Mouse (Mus musculus): ENCODE data around the gene Eprs. TPM values are rescaled to one million over a fixed set of nuclear protein-coding genes. Genes with fewer than 3 reads are reported as not detected.

Gene Eprs
- total RNA-seq, 2 experiments from 2014 or later, result 38.1 to 41.9 TPM

- no peak for ATAC-seq (replicated peaks; ENCODE audit: low FRiP score, poor library complexity, severe bottlenecking)
These were observed 8.1 kb upstream of the Eprs start for GRCm38 (mm10) chr1:185354731-185355130.

GRCm38 (mm10) chr1:185356246-185356645 lies 6.6 kb upstream of the Eprs start:
- no peak for ATAC-seq (replicated peaks; ENCODE audit: low FRiP score, poor library complexity, severe bottlenecking)

DNA sequence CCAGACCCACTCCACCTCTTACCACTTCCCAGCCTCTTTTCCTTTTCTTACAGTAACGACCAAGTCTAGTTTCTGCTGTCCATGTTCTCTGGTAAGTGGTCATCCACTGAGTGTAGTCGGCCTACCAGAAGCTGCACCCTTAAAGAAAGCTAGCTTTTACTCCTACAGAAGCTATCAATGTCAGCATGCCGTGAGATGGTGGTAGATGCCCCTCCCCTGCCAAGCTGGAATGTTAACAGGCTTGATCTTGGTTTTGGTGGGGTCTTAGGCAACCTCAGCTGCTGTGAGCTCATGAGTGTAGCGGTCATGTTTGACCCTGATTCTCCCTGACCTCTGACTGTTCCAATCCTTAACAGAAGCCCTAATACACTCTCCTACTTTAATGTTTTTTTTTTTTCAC lies 4.6 kb upstream of the Eprs start:
- no peak for ATAC-seq (replicated peaks; ENCODE audit: low FRiP score, poor library complexity, severe bottlenecking)

- ATAC-seq (replicated peaks; ENCODE audit: low FRiP score, poor library complexity, severe bottlenecking), result peak; percentile 56; the same call in 1 of the 2 replicates
These were observed 810 bp downstream of the Eprs start for GRCm38 (mm10) chr1:185363526-185364182.

DNA sequence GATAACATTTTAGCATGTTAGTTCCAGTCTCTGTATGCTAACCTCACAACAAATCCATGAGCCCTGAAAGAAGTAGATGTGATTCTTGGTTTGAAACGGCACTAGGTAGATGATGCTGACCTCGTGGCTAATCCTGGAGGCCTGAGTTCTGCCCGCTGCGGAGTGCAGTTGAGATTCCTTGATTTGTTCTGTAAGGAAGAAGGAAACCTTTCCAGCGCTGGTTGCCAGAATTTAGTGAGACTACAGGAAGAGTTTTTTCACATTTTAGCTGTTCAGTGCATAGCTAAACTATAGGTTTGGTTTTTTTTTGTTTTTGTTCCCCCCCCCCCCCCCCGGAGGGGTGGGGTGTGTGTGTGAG lies 1.3 kb downstream of the Eprs start:
- no peak for ATAC-seq (replicated peaks; ENCODE audit: low FRiP score, poor library complexity, severe bottlenecking)

- no peak for ATAC-seq (replicated peaks; ENCODE audit: low FRiP score, poor library complexity, severe bottlenecking)
These were observed 4.5 kb downstream of the Eprs start for GRCm38 (mm10) chr1:185367383-185367782.

GRCm38 (mm10) chr1:185369979-185370378 lies 7.1 kb downstream of the Eprs start:
- ATAC-seq (replicated peaks; ENCODE audit: low FRiP score, poor library complexity, severe bottlenecking), result no peak

GRCm38 (mm10) chr1:185376390-185376789 lies 13.5 kb downstream of the Eprs start:
- ATAC-seq (replicated peaks; ENCODE audit: low FRiP score, poor library complexity, severe bottlenecking), result no peak

- no peak for ATAC-seq (replicated peaks; ENCODE audit: low FRiP score, poor library complexity, severe bottlenecking)
These were observed 14.6 kb downstream of the Eprs start for GRCm38 (mm10) chr1:185377429-185377828.

DNA sequence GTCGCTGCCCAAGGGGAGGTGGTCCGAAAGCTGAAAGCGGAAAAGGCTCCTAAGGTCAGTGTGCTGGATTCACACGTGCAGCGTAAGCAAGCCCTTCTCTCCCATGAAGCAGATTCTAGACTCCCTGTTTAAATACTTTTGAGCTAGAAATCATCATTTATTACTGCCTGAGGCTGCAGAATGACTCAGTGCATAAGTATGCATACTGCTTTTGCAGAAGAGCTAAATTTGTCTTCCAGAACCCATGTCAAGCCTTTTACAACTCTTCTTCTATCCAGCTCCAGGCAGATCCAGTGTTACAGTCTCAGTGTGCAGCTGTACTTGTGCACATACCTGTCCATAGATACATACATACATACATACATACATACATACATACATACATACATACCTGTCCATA lies 38.8 kb downstream of the Eprs start:
- ATAC-seq (replicated peaks; ENCODE audit: low FRiP score, poor library complexity, severe bottlenecking), result no peak

DNA sequence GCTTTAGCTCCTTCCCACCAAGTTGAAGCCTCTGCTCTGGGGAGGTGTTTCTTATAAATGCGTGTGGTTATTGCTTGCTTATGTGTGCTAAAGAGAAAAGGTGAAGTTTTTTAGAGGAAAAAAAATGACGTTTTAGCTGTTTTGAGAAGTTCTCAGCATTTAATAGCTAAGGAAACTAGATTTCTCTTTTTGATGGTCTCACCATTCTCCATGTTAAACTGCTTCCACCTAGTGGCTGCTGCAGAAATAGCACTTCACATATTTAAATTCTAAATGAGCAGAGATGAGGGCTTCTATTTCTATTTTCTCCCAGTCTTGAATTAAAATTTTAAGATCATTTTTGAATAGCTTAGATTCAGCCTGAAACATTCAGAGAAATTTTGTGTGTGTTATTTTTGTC lies 41.2 kb downstream of the Eprs start:
- peak; percentile 71; the same call in 1 of the 2 replicates for ATAC-seq (replicated peaks; ENCODE audit: low FRiP score, poor library complexity, severe bottlenecking)

- no peak for ATAC-seq (replicated peaks; ENCODE audit: low FRiP score, poor library complexity, severe bottlenecking)
These were observed 43.1 kb downstream of the Eprs start for GRCm38 (mm10) chr1:185405921-185406320.

DNA sequence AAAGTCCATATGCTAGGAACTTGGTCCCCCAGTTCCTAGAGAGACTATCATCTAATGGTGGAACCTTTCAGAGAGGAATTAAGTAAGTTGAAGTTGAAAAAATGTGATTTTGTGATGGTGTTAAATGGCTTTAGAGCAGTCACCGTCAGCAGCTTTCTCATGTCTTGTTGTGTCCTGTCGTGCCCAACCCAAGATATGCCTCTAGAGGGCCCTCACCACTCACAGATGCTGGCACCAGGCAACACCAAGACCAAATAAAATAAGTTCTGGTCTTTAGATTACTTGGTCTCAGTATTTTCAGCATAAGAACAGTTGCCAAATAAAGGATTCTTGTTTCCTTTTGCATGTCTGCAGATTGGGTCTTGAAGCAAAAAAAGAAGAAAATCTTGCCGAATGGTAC lies 47.0 kb downstream of the Eprs start:
- ATAC-seq (replicated peaks; ENCODE audit: low FRiP score, poor library complexity, severe bottlenecking), result peak; percentile 67; the same call in 1 of the 2 replicates

DNA sequence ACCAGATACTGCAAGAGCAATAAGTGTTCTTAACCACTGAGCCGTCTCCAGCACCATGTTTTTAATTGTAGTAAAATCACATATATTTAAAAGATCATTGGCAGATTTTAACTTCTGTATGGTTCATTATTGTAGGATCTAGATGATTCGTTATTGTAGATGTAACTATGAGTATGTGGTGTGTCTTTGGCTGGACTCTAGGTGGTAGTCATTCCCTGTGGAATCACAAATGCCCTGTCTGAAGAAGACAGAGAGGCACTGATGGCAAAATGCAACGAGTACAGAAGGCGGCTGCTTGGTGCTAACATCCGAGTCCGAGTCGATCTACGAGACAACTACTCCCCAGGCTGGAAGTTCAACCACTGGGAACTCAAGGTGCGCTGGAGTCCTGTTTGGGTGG lies 55.2 kb downstream of the Eprs start:
- ATAC-seq (replicated peaks; ENCODE audit: low FRiP score, poor library complexity, severe bottlenecking), result no peak

GRCm38 (mm10) chr1:185419805-185420204 lies 57.0 kb downstream of the Eprs start:
- ATAC-seq (replicated peaks; ENCODE audit: low FRiP score, poor library complexity, severe bottlenecking), result no peak

DNA sequence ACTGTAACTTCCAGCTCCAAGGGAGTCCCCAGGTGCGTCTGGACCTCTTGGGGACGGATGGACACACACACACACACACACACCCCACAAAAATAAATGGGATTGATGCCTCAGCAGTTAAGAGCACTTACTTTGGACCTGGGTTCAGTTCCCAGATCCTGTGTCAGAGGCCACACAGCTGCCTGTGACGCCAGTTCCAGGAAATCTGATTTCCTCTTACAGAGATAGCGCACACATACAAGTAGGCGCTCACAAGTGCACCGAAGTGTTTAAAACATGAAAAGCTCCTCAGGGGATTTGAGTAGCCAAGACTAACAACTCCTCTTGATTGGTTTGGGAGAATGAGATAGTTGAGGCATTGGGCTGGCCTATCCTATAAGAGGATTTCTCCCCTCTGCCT lies 57.9 kb downstream of the Eprs start:
- ATAC-seq (replicated peaks; ENCODE audit: low FRiP score, poor library complexity, severe bottlenecking), result no peak

- ATAC-seq (replicated peaks; ENCODE audit: low FRiP score, poor library complexity, severe bottlenecking), result no peak
These were observed 63.7 kb downstream of the Eprs start for GRCm38 (mm10) chr1:185426583-185426982.

DNA sequence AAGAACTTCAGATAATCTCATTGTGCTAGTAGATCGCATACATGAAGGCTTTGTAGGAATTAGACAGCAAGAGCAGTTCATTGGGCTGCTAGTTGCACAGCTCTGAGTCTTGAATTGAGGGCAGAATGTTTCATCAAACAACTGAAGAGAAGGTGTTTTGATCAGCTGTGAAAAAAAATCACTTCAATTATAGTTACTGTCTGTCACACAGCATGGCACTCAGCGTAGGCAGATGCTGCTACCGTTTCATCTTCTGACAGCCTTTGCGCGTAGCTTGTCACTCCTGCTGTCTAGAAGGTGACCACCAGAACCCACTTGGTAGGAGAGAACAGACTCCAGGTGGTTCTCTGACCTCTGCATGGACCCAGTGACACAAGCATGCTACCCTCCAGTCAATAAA lies 67.6 kb downstream of the Eprs start:
- no peak for ATAC-seq (replicated peaks; ENCODE audit: low FRiP score, poor library complexity, severe bottlenecking)

GRCm38 (mm10) chr1:185431245-185431997 lies 68.6 kb downstream of the Eprs start:
- ATAC-seq (replicated peaks; ENCODE audit: low FRiP score, poor library complexity, severe bottlenecking), result no peak

DNA sequence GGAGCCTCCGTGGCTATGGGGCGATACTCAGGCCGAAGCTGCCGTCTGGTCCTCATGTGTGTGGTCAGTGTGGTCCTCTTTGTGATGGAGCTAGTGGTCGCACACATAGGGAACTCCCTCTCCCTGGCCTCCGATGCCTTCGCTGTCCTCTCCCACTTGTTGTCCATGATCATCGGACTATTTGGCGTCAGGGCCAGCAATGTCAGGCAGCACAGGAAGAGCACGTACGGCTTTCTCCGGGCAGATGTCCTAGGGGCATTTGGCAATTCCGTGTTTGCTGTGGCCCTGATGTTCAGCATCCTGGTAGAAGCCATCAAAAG lies 69.1 kb downstream of the Eprs start:
- ATAC-seq (replicated peaks; ENCODE audit: low FRiP score, poor library complexity, severe bottlenecking), result no peak

GRCm38 (mm10) chr1:185433112-185433511 lies 70.3 kb downstream of the Eprs start:
- ATAC-seq (replicated peaks; ENCODE audit: low FRiP score, poor library complexity, severe bottlenecking), result 0 out of 2 replicates have a peak, but pooled peaks have one; percentile 39

Measured in erythroid progenitor cell, adult 5-6 weeks (primary cell).